ENCODE assay signal across 9 mouse cellular contexts in genomic region chr3:88449395-88450023, GRCm38 (mm10). TPM values are rescaled to one million over a fixed set of nuclear protein-coding genes. Genes with fewer than 3 reads are reported as not detected.
DNase-seq lines count a peak whose midpoint lies in the region; ATAC-seq and TF ChIP-seq lines count a peak whose summit lies in the region.
"Had no signal": no experiment of that assay in that cellular context is flagged by ENCODE, and none has a peak within 500 bp of the region (broad histone marks: within the 10 kb centered on the region; RNA-seq: fewer than 3 reads in every experiment).

No protein-coding gene starts in this region.

- WGBS in forebrain, embryonic 13.5 days = 4% methylated on average over 21 of the region's 21 CpGs
- 14% methylated on average over 21 of the region's 21 CpGs for WGBS in intestine, embryonic 14.5 days
- WGBS in neural tube, embryonic 13.5 days = 5% methylated on average over 21 of the region's 21 CpGs

- H3K27me3 ChIP-seq in forebrain, embryonic 13.5 days = no peaks in the 10 kb centered on the region
- no peaks in the 10 kb centered on the region for H3K27me3 ChIP-seq in intestine, embryonic 14.5 days (replicated peaks; ENCODE audit: control insufficient read depth, insufficient read depth, low read length)
- H3K27me3 ChIP-seq in neural tube, embryonic 13.5 days = peaks cover 31% of the 10 kb centered on the region

- no peak for TF ChIP-seq CTCF in brain, embryonic 14.5 days (IDR thresholded peaks at IDR 0.05; ENCODE audit: borderline replicate concordance, extremely low read depth, insufficient read depth, insufficient read length)

- no peak overlapping the region; the same call in 1 of the 2 replicates for H3K27ac ChIP-seq in forebrain, embryonic 13.5 days
- H3K27ac ChIP-seq in intestine, embryonic 14.5 days (ENCODE audit: low read depth) = peak overlapping the region; percentile 6
- H3K27ac ChIP-seq in neural tube, embryonic 13.5 days (replicated peaks) = no peak overlapping the region; the same call in 1 of the 2 replicates

- H3K9ac ChIP-seq in forebrain, embryonic 13.5 days = peak overlapping the region; percentile 60
- peak overlapping the region; percentile 38 for H3K9ac ChIP-seq in intestine, embryonic 14.5 days (ENCODE audit: low read length)
- peak overlapping the region; percentile 61 for H3K9ac ChIP-seq in neural tube, embryonic 13.5 days

- peak; percentile 51 for DNase-seq in gastrocnemius, postnatal 25 days
- DNase-seq in gastrocnemius, postnatal 10 days = no peak
- peak; percentile 79 for DNase-seq in brain, embryonic 14.5 days (ENCODE audit: low read depth)
- DNase-seq in intestine, embryonic 14.5 days (ENCODE audit: low spot score) = peak; percentile 74
- DNase-seq in left cerebral cortex, postnatal 36 days (ENCODE audit: low spot score in 2 of 2) = no peak
- DNase-seq in T-cell, adult 2 months (ENCODE audit: low spot score) = no peak

- intact Hi-C loops in left cerebral cortex, postnatal 36 days (cut with DNase I) = no loop called here

- H3K36me3 ChIP-seq in forebrain, embryonic 13.5 days (ENCODE audit: poor library complexity, severe bottlenecking) = peaks cover 55% of the 10 kb centered on the region
- no peaks in the 10 kb centered on the region for H3K36me3 ChIP-seq in intestine, embryonic 14.5 days (ENCODE audit: control insufficient read depth, insufficient read depth, low read length)
- H3K36me3 ChIP-seq in neural tube, embryonic 13.5 days = peaks cover 77% of the 10 kb centered on the region

- ATAC-seq in forebrain, embryonic 13.5 days = peak; percentile 51; the same call in 1 of the 2 replicates
- ATAC-seq in intestine, embryonic 14.5 days (replicated peaks; ENCODE audit: low FRiP score, low TSS enrichment, low read depth) = peak; percentile 37
- no peak for ATAC-seq in neural tube, embryonic 13.5 days (ENCODE audit: low read depth)

- H3K4me3 ChIP-seq in forebrain, embryonic 13.5 days = peak overlapping the region; percentile 22
- H3K4me3 ChIP-seq in intestine, embryonic 14.5 days (ENCODE audit: low read depth, low read length) = peak overlapping the region; percentile 27
- H3K4me3 ChIP-seq in neural tube, embryonic 13.5 days = peak overlapping the region; percentile 20
- H3K4me3 ChIP-seq: erythroblast, embryonic 14.5 days had no signal

- no peaks in the 10 kb centered on the region for H3K9me3 ChIP-seq in forebrain, embryonic 13.5 days (replicated peaks)
- no peaks in the 10 kb centered on the region for H3K9me3 ChIP-seq in intestine, embryonic 14.5 days (ENCODE audit: control insufficient read depth, low read length)
- H3K9me3 ChIP-seq in neural tube, embryonic 13.5 days = no peaks in the 10 kb centered on the region

- H3K4me2 ChIP-seq in forebrain, embryonic 13.5 days = peak overlapping the region; percentile 54
- peak overlapping the region; percentile 43 for H3K4me2 ChIP-seq in intestine, embryonic 14.5 days (ENCODE audit: low read length)
- H3K4me2 ChIP-seq in neural tube, embryonic 13.5 days = peak overlapping the region; percentile 47

- H3K4me1 ChIP-seq in forebrain, embryonic 13.5 days = peaks cover 15% of the 10 kb centered on the region
- peaks cover 23% of the 10 kb centered on the region for H3K4me1 ChIP-seq in intestine, embryonic 14.5 days (replicated peaks; ENCODE audit: control insufficient read depth, insufficient read depth, low read length)
- H3K4me1 ChIP-seq in neural tube, embryonic 13.5 days (replicated peaks) = peaks cover 11% of the 10 kb centered on the region; the same call in 1 of the 2 replicates

- no peak for TF ChIP-seq POLR2A in brain, embryonic 14.5 days (IDR thresholded peaks at IDR 0.05; ENCODE audit: borderline replicate concordance, extremely low read depth, insufficient read depth, insufficient read length, poor library complexity, severe bottlenecking)

RNA-seq across cellular contexts. Expression of gene Sema4a, which starts 11.5 kb away (rescaled TPM):
- total RNA-seq in gastrocnemius, postnatal 25 days (2021) = 1 to 10 TPM; 1.6 to 1.8 TPM
- total RNA-seq in gastrocnemius, postnatal 10 days (2021) = 1 to 10 TPM; 2.3 to 3.7 TPM
- 57.1 and 57.6 TPM in 2 replicates for polyA plus RNA-seq in brain, embryonic 14.5 days (2012; rRNA removed)
- polyA plus RNA-seq in forebrain, embryonic 13.5 days (2015; fragmentation: Nextera tagmentation; extraction: Ambion mirVana) = 13.7 and 16.7 TPM in 2 replicates
- 11.1 and 13.3 TPM in 2 replicates for polyA plus RNA-seq in intestine, embryonic 14.5 days (2014; fragmentation: Nextera tagmentation; extraction: Ambion mirVana)
- 19.7 and 21.8 TPM in 2 replicates for polyA plus RNA-seq in neural tube, embryonic 13.5 days (2015; fragmentation: Nextera tagmentation; extraction: Ambion mirVana)
- 10 to 100 TPM; 52.2 to 66.7 TPM for total RNA-seq in left cerebral cortex, postnatal 36 days (2021)

RNA-seq across cellular contexts. Expression of gene Slc25a44, which starts 24.6 kb away (rescaled TPM):
- total RNA-seq in gastrocnemius, postnatal 25 days (2021) = 10 to 100 TPM; 14.3 to 14.5 TPM
- 10 to 100 TPM; 11.9 to 12.3 TPM for total RNA-seq in gastrocnemius, postnatal 10 days (2021)
- 39.6 and 41.6 TPM in 2 replicates for polyA plus RNA-seq in brain, embryonic 14.5 days (2012; rRNA removed)
- 23.0 and 26.2 TPM in 2 replicates for polyA plus RNA-seq in forebrain, embryonic 13.5 days (2015; fragmentation: Nextera tagmentation; extraction: Ambion mirVana)
- polyA plus RNA-seq in intestine, embryonic 14.5 days (2014; fragmentation: Nextera tagmentation; extraction: Ambion mirVana) = 19.7 and 20.1 TPM in 2 replicates
- polyA plus RNA-seq in neural tube, embryonic 13.5 days (2015; fragmentation: Nextera tagmentation; extraction: Ambion mirVana) = 30.4 and 31.1 TPM in 2 replicates
- total RNA-seq in left cerebral cortex, postnatal 36 days (2021) = 10 to 100 TPM; 77.1 to 84.0 TPM

RNA-seq across cellular contexts. Expression of gene Pmf1, which starts 39.4 kb away (rescaled TPM):
- total RNA-seq in gastrocnemius, postnatal 25 days (2021) = 10 to 100 TPM; 16.9 to 19.0 TPM
- total RNA-seq in gastrocnemius, postnatal 10 days (2021) = 10 to 100 TPM; 44.0 to 46.8 TPM
- polyA plus RNA-seq in brain, embryonic 14.5 days (2012; rRNA removed) = 35.5 and 60.7 TPM in 2 replicates
- 107 TPM in 2 replicates for polyA plus RNA-seq in forebrain, embryonic 13.5 days (2015; fragmentation: Nextera tagmentation; extraction: Ambion mirVana)
- polyA plus RNA-seq in intestine, embryonic 14.5 days (2014; fragmentation: Nextera tagmentation; extraction: Ambion mirVana) = 150 and 154 TPM in 2 replicates
- 31.6 and 33.5 TPM in 2 replicates for polyA plus RNA-seq in neural tube, embryonic 13.5 days (2015; fragmentation: Nextera tagmentation; extraction: Ambion mirVana)
- 1 to 10 TPM; 6.0 to 7.3 TPM for total RNA-seq in left cerebral cortex, postnatal 36 days (2021)

Comparison
In these comparisons a context has a peak if more than half of its experiments do, and no peak if none do; other contexts are left out.
1. DNase-seq: peak in gastrocnemius, postnatal 25 days (single experiment), brain, embryonic 14.5 days (single experiment) and intestine, embryonic 14.5 days (single experiment); none in gastrocnemius, postnatal 10 days (single experiment), left cerebral cortex, postnatal 36 days (0 of 2) and T-cell, adult 2 months (single experiment).
2. Peak in every context shown above with its lines, with median percentiles within 50 percentile points of each other: H3K4me2 ChIP-seq, H3K4me3 ChIP-seq and H3K9ac ChIP-seq.